Mouse (Mus musculus) bone marrow, adult 2 months (tissue): ENCODE measurements at regions not wholly inside any gene's neighbourhood (a gene's known extent, or its start where the extent isn't known, plus 50 kb on each side); places are given as distances from the start of the nearest gene placed in this dataset.

Source experiments
- H3K27ac ChIP-seq: fragments of 200-500 bp; 2 replicates; pipeline ENCODE4 v1.5.1; 2012; ENCODE audit warnings: low read depth, mild to moderate bottlenecking, control low read depth, inconsistent platforms, low read length; ENCODE audit not compliant: control insufficient read depth, poor library complexity, insufficient read depth
- H3K4me1 ChIP-seq: fragments of 200-500 bp; 2 replicates; pipeline ENCODE4 v1.6.1; 2011; ENCODE audit warnings: low read length; ENCODE audit not compliant: control insufficient read depth, insufficient read depth
- H3K4me3 ChIP-seq: fragments of 200-500 bp; replicated peaks from 2 replicates; pipeline ENCODE3; 2011; ENCODE audit warnings: mild to moderate bottlenecking, low read depth, low read length, control low read depth; ENCODE audit not compliant: control insufficient read depth
- CTCF ChIP-seq: fragments of 200-500 bp; IDR thresholded peaks from 2 replicates; pipeline ENCODE4 v1.5.1; 2011; ENCODE audit warnings: low read length, control low read depth; ENCODE audit not compliant: control insufficient read depth, insufficient read depth
- POLR2A ChIP-seq: fragments of 200-500 bp; IDR thresholded peaks from 2 replicates; pipeline ENCODE4 v1.6.1; 2011; ENCODE audit warnings: low read depth, mild to moderate bottlenecking, control low read depth, low read length, borderline replicate concordance; ENCODE audit not compliant: control insufficient read depth
- WGBS: fragments of 180-500 bp; shearing (Covaris S2); methylation state at CpG from one replicate; pipeline ENCODE4 v1.1.7; 2018; 5-methylcytosine and 5-hydroxymethylcytosine counted together

- no peak overlapping the region for H3K4me3 ChIP-seq
- 78% methylated on average over 2 of the region's 2 CpGs for WGBS
- TF ChIP-seq CTCF (no peak), POLR2A (no peak)
- no peak overlapping the region for H3K27ac ChIP-seq
- no peaks in the 10 kb centered on the region for H3K4me1 ChIP-seq
These were observed 207.5 kb downstream of the Qk start for GRCm38 (mm10) chr17:10112118-10112517.

GRCm38 (mm10) chr17:10110375-10110675 is 209.3 kb downstream of the Qk start:
- H3K4me3 ChIP-seq, result no peak overlapping the region
- no peak overlapping the region for H3K27ac ChIP-seq
- no peak for TF ChIP-seq POLR2A
- H3K4me1 ChIP-seq, result no peaks in the 10 kb centered on the region

DNA sequence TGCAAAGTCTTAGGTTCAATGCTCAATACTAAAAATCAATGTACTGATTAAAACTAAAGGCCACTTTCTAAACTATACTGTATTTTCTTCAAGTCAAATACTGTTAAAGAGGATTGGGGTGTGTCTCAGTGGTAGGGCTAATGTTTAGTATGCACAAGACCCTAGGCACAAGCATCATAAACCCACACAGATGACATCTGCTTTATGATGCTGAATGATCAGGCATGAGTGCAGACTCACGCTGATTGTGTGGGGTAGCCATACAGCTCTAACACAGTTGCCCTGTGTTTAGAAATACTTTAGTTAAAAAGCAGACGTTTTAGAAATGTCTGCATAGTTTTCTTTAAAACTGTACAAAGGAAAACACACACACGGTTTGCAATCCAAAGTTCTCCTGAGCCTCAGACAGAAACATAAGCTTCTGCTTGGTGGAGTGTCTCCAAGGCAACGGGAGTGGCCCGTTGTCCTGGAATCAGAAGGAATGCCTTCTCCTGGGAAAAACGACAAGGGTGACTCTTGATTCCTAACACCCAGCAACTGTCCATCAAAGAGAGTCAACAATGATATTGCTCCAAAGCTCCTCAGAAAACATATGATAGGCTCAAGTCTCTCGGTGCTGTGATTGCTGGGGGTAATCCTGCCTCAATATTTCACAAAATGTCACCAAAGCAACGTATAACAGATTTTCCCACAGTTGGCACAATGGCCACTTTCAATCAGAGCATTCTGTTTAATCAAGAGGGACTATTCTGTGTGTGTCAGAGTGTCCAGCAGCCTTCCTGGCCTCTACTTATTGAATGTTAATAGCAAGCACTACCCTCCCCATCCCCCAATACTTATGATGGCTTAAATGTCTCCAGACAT is 209.9 kb downstream of the Qk start:
- no peak overlapping the region for H3K4me3 ChIP-seq
- H3K4me1 ChIP-seq, result no peaks in the 10 kb centered on the region
- TF ChIP-seq CTCF (no peak), POLR2A (no peak)
- WGBS, result 73% methylated on average over 8 of the region's 8 CpGs
- no peak overlapping the region for H3K27ac ChIP-seq

DNA sequence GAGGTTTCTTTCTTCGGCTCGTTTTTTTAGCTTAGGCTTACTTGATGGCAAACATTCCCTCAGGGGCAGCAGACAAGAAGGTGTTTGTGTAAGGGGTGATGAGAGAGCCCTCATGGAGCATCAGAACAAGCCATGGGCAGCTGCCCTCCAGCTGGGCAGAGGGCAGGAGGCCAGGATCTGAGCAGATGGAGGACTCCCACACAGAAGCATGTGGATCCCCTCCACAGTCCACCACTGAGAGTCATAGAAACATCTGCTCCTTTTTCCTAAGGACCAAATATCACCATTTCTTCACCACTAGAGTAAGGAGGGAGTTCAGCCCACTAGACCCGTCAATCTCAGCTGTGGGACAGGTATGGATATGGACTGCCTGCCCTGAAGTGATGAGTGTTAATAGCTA is 214.4 kb downstream of the Qk start:
- Histone ChIP-seq H3K4me1 (no peaks in the 10 kb centered on the region), H3K27ac (no peak overlapping the region), H3K4me3 (no peak overlapping the region)
- 75% methylated on average over 3 of the region's 3 CpGs for WGBS
- TF ChIP-seq POLR2A (no peak), CTCF (no peak)

- Histone ChIP-seq H3K4me1 (no peaks in the 10 kb centered on the region), H3K27ac (no peak overlapping the region), H3K4me3 (no peak overlapping the region)
- 67% methylated on average over 4 of the region's 4 CpGs for WGBS
- TF ChIP-seq POLR2A (no peak), CTCF (no peak)
These were observed 221.5 kb downstream of the Qk start for GRCm38 (mm10) chr17:10098199-10098598.

DNA sequence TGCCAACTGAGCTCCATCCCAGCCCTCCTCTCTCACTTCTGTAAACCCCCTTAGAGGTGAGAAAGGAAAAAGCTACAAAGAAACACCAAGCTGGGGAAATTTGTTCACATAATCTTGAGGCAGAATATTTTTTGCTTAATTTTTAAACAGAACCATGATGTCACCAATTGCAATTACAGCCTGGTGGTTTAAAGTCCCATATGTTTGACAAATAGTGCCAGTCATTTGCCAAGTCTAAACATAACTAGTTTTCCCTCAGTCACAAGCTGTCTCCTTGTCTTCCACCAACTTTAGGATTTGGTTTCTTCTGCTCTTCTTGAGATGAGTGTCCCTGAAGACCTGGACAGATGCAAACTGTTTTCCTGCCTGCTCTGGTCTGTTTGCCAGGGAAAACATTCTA is 222.0 kb downstream of the Qk start:
- Histone ChIP-seq H3K4me1 (no peaks in the 10 kb centered on the region), H3K27ac (no peak overlapping the region), H3K4me3 (no peak overlapping the region)
- TF ChIP-seq CTCF, result no peak
- TF ChIP-seq POLR2A, result no peak

- no peak for TF ChIP-seq CTCF
- no peak for TF ChIP-seq POLR2A
- 47% methylated on average over 3 of the region's 3 CpGs for WGBS
- Histone ChIP-seq H3K4me1 (no peaks in the 10 kb centered on the region), H3K27ac (no peak overlapping the region), H3K4me3 (no peak overlapping the region)
These were observed 223.8 kb downstream of the Qk start for GRCm38 (mm10) chr17:10095841-10096301.

DNA sequence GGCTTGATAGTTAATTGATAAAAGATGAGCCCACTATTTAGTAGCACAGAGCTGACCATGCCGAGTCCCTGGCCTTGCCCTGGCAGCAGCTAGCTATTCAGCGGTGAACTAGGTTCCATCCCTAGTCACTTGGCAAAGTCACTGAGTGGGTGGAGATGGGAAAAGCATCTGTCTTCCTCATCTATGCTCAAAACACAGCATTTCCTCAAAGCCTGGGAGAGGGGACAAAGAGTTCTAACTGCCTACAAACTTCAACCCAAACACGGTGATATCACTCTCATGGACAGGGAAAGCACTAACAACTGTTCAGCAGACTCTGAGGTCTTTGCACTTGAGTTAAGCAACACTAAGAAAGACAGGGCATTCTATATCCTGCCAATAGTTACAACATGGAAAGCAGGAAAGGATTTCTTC is 225.5 kb downstream of the Qk start:
- H3K27ac ChIP-seq, result no peak overlapping the region

More for the DNA sequence above, 225.5 kb downstream of the Qk start:
- Histone ChIP-seq H3K4me3 (no peak overlapping the region), H3K4me1 (no peaks in the 10 kb centered on the region)
- WGBS, result 67% methylated on average over 3 of the region's 3 CpGs
- no peak for TF ChIP-seq CTCF
- TF ChIP-seq POLR2A, result no peak
